Mouse (Mus musculus) cortical plate, adult 2 months (tissue): ENCODE measurements at regions not wholly inside any gene's neighbourhood (a gene's known extent, or its start where the extent isn't known, plus 50 kb on each side); places are given as distances from the start of the nearest gene placed in this dataset.

Experiments used
- H3K27ac ChIP-seq: fragments of 200-500 bp; 2 replicates; pipeline ENCODE4 v1.5.1; 2012; ENCODE audit warnings: low read length, control low read depth, inconsistent platforms; ENCODE audit not compliant: insufficient read depth
- H3K4me1 ChIP-seq: fragments of 200-500 bp; 2 replicates; pipeline ENCODE4 v1.6.1; 2011; ENCODE audit warnings: low read length; ENCODE audit not compliant: control insufficient read depth, insufficient read depth
- H3K4me3 ChIP-seq: fragments of 200-500 bp; 2 replicates; pipeline ENCODE4 v1.5.1; 2011; ENCODE audit warnings: mild to moderate bottlenecking, low read length, control low read depth; ENCODE audit not compliant: insufficient read depth
- CTCF ChIP-seq: fragments of 200-500 bp; IDR thresholded peaks from 2 replicates; pipeline ENCODE4 v1.5.1; 2011; ENCODE audit warnings: mild to moderate bottlenecking, control low read depth, low read length; ENCODE audit not compliant: insufficient read depth; ENCODE audit errors: extremely low read depth
- POLR2A ChIP-seq: fragments of 200-500 bp; IDR thresholded peaks from 2 replicates; pipeline ENCODE4 v1.6.1; 2011; ENCODE audit warnings: mild to moderate bottlenecking, low read length, control low read depth; ENCODE audit not compliant: insufficient read depth; ENCODE audit errors: extremely low read depth

DNA sequence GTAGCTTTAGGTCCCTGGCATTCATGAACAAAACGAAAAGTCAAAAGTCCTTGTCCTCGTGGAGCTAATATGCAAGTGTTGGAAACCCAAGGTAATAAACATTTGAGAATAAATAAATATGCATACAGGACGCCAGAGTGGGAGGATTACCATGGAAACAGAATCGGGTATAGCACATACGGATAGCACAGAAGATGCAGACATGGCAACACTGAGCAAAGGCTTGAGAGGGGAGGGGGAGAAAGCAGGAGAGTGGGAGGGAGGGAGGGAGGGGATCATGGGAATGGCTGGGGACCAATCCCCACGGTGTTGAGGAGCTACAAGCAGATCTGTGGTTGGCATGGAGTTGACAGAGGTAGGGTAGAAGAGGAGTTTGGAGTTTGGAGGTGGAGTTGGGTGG, 226.0 kb upstream of the Six2 start:
- Histone ChIP-seq H3K4me1 (no peaks in the 10 kb centered on the region), H3K4me3 (no peak overlapping the region), H3K27ac (no peak overlapping the region)
- TF ChIP-seq CTCF = no peak
- TF ChIP-seq POLR2A = no peak

DNA sequence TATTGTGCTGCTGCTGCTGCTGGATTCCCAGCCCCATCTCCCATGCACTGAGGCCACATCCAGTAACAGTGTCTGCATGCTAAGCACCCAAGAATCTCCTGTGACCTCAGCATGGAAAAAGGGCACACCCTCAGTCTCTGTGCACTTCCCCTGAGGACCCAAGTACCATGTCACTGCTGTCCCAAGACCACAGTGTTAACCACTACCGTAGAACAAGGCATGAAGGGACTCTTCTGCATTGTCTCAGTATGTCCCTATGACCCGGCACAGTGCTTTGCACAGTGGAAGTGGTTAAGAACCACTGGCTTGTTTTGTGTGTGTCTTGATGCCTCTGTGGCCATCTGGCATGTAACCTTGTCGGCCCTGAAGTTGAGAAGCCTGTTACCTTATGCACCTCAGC, 220.6 kb upstream of the Six2 start:
- TF ChIP-seq CTCF (no peak), POLR2A (no peak)

DNA sequence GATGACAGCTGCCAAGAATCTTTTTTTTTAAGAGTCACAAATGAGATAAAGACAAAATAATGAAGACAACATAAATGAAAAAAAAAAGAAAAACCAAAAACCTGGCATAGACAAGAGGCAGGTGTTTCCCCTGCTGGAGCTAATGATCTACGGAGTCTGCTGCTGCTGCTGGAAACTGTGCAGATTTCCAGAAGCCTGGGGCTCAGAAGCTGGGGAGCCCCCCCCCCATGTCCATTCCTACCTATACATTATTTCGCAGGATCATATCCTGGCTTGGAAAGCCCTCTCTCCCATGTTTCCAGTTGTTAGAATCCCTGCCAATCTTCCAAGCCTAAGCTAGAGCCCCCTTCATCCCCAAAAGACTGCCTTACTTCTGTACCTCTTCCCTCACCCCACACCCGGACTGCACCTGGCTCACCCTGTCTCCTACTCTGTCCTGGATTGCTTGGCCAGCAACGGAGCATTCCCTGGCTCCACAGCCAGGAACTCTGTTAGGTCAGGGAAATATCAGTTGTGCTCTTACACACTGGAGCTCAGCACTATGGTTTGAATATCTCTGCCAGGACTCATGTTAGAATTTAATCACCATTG, 218.6 kb upstream of the Six2 start:
- no peak for TF ChIP-seq CTCF
- no peak for TF ChIP-seq POLR2A
- no peak overlapping the region for H3K4me3 ChIP-seq
- H3K4me1 ChIP-seq = no peaks in the 10 kb centered on the region
- H3K27ac ChIP-seq = no peak overlapping the region

More for the DNA sequence above, 220.6 kb upstream of the Six2 start:
- no peak overlapping the region for H3K4me3 ChIP-seq
- H3K4me1 ChIP-seq = no peaks in the 10 kb centered on the region
- no peak overlapping the region for H3K27ac ChIP-seq

DNA sequence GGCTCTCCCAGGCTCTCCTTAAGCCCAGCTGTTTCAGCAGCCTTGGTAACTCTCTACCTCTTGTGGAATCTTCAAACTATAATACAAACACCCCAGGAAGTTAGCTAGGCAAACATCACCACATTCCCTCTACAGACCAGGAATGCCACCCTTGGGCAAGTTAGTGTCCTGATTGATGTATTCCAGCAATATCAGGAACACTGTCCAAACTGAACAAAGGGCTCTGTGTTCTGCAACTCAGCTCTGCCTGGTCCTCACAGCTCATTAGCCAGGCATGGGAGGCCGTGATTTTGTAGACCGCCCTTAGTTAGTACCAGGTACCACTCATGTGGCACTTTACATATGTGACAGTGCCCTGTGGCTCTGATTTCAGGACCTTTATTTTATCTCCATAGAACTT, 214.5 kb upstream of the Six2 start:
- TF ChIP-seq POLR2A (no peak), CTCF (no peak)
- Histone ChIP-seq H3K27ac (no peak overlapping the region), H3K4me3 (no peak overlapping the region), H3K4me1 (no peaks in the 10 kb centered on the region)

DNA sequence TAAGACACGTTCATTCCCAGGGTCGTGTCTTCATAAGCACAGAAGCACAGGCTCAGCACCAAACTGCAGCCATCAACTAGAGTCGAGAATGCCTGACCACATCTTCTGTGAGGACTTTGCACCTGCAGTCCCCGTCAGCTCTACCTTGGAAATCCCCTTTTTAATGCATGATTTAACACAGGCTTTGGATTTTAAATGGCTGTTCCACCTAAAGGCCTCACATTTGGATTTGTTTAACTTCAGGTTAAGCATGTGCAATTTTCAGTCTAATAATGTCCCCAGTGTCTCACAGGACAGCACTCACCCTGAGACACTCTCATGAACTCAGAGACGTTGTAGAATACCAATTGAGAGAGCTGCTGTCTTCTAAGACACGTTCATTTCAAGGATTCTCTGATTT, 211.0 kb upstream of the Six2 start:
- TF ChIP-seq CTCF = no peak
- TF ChIP-seq POLR2A = no peak
- Histone ChIP-seq H3K27ac (no peak overlapping the region), H3K4me3 (no peak overlapping the region), H3K4me1 (no peaks in the 10 kb centered on the region)

DNA sequence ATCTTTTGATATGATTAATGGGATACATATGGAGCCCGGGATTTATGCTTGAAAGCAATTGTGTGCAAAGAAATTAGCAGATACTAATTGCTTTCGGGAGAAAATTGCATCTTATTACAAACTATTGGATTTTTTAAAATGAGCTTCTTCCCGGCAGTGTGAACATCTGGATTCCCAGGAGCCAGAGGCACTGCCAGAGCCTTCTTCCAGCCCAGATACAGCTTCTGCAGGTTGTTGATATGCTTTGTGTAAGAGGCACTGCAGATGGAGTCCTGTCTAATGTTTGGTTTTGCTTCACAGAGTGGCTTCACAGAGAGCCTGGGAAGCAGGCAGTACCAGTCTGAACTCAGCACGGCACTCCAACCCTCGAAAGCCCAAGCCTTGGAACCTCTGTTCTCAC, 207.9 kb upstream of the Six2 start:
- H3K27ac ChIP-seq = no peak overlapping the region
- no peak for TF ChIP-seq CTCF
- TF ChIP-seq POLR2A = no peak
- H3K4me1 ChIP-seq = no peaks in the 10 kb centered on the region
- H3K4me3 ChIP-seq = no peak overlapping the region

DNA sequence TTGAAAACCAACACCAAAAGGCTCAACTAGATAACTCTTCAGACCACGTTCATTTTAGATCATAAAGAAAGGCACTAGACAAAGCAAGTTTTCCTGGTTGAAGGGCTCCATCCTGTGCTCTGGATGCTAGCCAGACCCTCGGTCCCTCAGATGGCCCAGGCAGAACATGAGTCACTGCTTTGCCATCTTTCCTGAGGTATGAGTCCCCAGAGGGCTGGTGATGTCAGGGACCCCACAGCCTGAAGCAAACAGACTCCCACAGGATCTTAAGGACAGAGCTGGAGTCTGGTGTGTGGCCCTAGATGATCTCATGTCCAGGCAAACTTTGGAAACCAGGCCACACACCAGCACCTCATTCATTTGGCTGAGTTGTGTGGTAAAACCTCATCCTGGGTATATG, 203.2 kb upstream of the Six2 start:
- no peak for TF ChIP-seq POLR2A
- Histone ChIP-seq H3K4me3 (no peak overlapping the region), H3K27ac (no peak overlapping the region), H3K4me1 (no peaks in the 10 kb centered on the region)

DNA sequence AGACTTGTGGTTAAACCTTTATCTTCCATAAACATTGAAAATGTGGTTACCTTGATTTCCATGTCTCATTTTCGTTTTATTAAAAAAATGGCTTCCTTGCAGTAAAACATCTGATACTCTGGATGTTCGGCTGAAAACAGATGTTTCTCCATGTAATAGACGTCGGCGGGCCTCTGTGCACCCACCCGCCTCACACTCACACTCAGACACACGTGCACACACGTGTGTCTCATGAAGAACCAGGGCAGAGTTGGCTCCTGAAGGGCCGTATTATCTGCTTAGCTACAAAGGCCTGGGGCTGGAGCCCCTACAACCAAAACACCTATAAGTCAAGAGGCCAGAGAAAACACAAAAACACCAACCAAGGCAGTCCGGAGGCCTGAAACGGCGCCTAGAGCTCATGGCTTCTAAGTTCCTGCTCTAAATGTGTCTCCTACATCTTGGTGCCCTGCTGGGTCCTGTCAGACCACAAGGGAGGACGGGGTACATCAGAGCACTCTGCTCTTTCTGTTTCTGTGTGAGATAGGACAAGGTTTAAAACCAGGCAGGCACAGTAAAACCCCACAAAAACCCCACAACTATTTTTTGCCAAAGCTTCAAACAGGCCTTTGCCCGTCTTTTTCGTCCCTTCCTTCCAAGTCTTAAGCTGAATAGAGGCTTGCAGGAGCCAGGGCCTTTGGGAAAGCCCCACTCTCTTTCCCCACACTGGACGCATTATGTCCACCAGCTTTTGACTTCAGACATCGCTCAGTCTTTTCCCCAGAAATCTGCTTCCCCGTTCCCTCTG, 201.9 kb upstream of the Six2 start:
- H3K4me3 ChIP-seq = no peak overlapping the region
- H3K4me1 ChIP-seq = no peaks in the 10 kb centered on the region
- no peak overlapping the region for H3K27ac ChIP-seq
- TF ChIP-seq CTCF (no peak), POLR2A (no peak)

DNA sequence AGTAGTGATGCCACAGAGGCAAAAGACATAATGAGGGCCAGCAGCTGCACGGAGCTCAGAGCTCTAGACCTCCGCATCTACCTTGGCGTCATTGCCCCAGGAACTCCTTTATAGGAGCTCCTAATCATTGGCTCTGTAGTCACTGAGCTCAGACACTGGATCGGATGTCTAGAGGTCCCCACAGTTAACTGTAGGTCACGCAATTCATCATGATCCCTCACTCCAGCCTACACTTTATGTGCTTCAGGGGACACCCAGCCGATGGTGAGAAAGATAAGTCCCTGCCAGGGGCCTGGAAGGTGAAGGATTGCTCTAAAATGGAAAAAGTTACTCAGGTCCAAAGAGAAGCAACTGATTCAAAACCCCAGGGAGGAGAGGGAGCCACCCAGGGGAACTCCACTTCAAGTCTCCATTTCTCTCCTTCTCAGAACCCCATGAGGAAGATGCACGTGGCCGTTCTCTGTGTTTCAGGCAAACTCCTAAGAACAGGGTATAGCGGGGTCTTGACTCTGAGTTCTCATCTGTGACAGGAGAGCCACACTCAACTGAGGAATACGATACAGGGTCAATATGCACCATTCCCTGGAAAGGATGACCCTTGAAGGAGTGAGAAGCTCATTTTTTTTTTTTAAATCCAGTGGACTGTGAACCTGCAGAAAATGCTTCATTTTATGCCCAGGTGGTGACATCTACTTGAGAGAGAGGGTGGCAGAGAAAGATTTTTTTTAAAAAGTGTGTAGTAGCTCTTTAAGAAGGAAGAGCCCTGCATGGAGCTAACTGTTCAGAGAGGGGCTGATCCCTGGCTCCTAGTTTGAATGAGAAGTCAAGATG, 200.7 kb upstream of the Six2 start:
- H3K4me1 ChIP-seq = no peaks in the 10 kb centered on the region
- no peak overlapping the region for H3K4me3 ChIP-seq
- H3K27ac ChIP-seq = no peak overlapping the region
- TF ChIP-seq POLR2A = no peak
- no peak for TF ChIP-seq CTCF

DNA sequence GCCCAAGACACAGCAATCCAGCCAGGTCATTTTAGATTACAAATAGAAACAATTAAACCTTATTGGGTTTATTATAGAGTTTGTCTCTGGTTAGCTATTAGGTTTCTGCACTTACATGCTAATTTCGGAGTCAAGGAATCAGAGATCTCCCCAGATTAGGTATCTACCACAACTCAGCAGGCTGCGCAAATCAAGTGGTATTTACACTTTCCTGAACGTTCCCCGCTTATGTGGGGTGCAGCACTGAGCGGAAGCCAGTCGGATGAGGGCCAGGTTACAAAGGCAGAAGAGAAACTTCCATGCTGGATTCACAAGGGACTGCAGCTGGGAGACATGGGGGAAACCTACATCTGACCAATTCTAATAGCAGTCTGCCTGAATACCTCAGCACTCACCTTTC, 198.6 kb upstream of the Six2 start:
- Histone ChIP-seq H3K4me1 (no peaks in the 10 kb centered on the region), H3K27ac (no peak overlapping the region), H3K4me3 (no peak overlapping the region)
- TF ChIP-seq CTCF (no peak), POLR2A (no peak)
